ENCODE assay signal across 16 mouse cellular contexts in genomic region chr10:44435956-44436355, GRCm38 (mm10).
"Had no signal": no experiment of that assay in that cellular context is flagged by ENCODE, and none has a peak within 500 bp of the region (broad histone marks: within the 10 kb centered on the region; RNA-seq: fewer than 3 reads in every experiment).

No protein-coding gene starts in this region.

- H3K4me3 ChIP-seq: neural tube, embryonic 13.5 days; neural tube, embryonic 15.5 days; stomach, embryonic 15.5 days had no signal

- H3K9ac ChIP-seq: neural tube, embryonic 13.5 days; neural tube, embryonic 15.5 days; stomach, embryonic 15.5 days had no signal

- H3K4me1 ChIP-seq: neural tube, embryonic 13.5 days; neural tube, embryonic 15.5 days had no signal

- H3K27me3 ChIP-seq: neural tube, embryonic 13.5 days; neural tube, embryonic 15.5 days; stomach, embryonic 15.5 days had no signal

- H3K27ac ChIP-seq: neural tube, embryonic 13.5 days; neural tube, embryonic 15.5 days; stomach, embryonic 15.5 days; stomach, postnatal 0 days had no signal

- DNase-seq: retina, postnatal 1 day; right cerebral cortex, adult 18-20 months; right cerebral cortex, postnatal 14 days; right cerebral cortex, postnatal 25 days; right cerebral cortex, postnatal 4 days; spleen, adult 18-20 months; thymus, adult 18-20 months; thymus, adult 2 months; thymus, postnatal 14 days; thymus, postnatal 25 days; thymus, postnatal 36 days; thymus, postnatal 4 days had no signal

- H3K9me3 ChIP-seq: neural tube, embryonic 13.5 days; neural tube, embryonic 15.5 days; stomach, embryonic 15.5 days had no signal

- H3K36me3 ChIP-seq: neural tube, embryonic 13.5 days; neural tube, embryonic 15.5 days; stomach, embryonic 15.5 days had no signal

- H3K4me2 ChIP-seq: neural tube, embryonic 13.5 days; neural tube, embryonic 15.5 days; stomach, embryonic 15.5 days had no signal
